Mouse (Mus musculus): ENCODE measurements around the gene Ptprm. TPM values are rescaled to one million over a fixed set of nuclear protein-coding genes. Genes with fewer than 3 reads are reported as not detected.

Gene Ptprm
- polyA plus RNA-seq, 1 experiment, result 28.1 TPM

DNA sequence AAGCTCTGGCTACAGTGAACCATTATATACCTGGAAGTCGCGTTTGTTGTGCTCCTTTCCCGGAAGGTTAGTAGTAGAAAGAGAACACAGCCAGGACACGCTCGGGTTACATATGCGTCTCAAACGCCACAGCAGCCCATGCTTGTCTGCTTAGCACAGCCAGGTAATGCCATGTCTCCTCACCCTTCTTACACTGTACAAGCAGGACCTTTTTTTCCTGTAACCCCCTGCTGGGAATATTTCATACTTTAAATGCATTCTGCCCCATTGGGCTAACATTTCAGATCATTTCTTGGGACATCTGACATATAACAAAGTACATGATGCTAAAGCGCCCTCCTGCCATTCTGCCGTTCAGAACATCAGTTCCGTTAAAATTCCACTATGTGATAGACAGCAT is 540.9 kb downstream of the Ptprm start:
- Histone ChIP-seq H3K4me1 (ENCODE audit: control insufficient read depth, insufficient read depth, low read length) (no peaks in the 10 kb centered on the region), H3K4me3 (ENCODE audit: insufficient read depth, low read length) (no peak overlapping the region)
- no peak for TF ChIP-seq CTCF (IDR thresholded peaks at IDR 0.05; ENCODE audit: borderline replicate concordance, insufficient read depth, low read length)
- TF ChIP-seq POLR2A (IDR thresholded peaks at IDR 0.05; ENCODE audit: low read depth, low read length), result no peak

DNA sequence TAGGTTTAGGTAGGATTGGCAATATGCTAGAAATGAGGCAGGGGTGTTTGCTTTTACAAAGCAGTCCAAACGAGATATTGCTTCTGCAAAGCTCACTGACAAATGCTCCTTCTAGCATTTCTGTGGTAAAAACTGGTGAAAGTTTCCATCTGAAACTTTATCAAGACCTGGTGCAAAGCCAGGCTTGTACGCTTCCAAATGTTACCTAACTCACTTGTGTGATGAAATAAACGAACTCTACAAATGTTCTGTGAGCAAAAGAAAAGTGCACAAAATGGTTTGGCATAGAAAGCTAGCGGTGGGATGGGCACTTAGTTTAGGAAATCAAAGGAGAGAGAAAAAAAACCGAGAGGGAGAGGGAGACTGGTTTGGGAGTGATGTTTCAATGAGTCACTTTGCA is 544.5 kb downstream of the Ptprm start:
- TF ChIP-seq POLR2A (IDR thresholded peaks at IDR 0.05; ENCODE audit: low read depth, low read length), result no peak
- TF ChIP-seq CTCF (IDR thresholded peaks at IDR 0.05; ENCODE audit: borderline replicate concordance, insufficient read depth, low read length), result no peak
- H3K27ac ChIP-seq (ENCODE audit: insufficient read depth, low read length), result no peak overlapping the region
- no peak overlapping the region for H3K4me3 ChIP-seq (ENCODE audit: insufficient read depth, low read length)
- H3K4me1 ChIP-seq (ENCODE audit: control insufficient read depth, insufficient read depth, low read length), result no peaks in the 10 kb centered on the region

More for the DNA sequence above, 540.9 kb downstream of the Ptprm start:
- no peak overlapping the region for H3K27ac ChIP-seq (ENCODE audit: insufficient read depth, low read length)

DNA sequence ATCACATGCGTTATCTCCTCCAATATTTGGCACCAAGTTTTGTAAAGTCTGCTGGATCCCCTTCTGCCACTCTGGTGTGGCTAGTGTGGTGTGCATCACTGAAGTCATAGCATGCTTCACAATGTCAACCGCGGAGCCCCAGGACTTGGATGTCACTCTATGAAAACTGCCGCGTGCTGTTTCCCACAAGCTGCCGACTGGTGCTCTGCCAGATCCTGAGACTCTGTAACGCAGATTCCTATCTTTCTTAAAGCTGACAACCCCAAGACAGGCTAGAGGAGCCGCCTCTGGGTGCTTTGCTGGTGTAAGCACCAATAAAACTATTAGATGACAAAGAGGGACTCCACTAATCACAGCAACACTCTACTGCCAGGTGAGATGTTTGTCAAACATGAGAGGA is 546.1 kb downstream of the Ptprm start:
- Histone ChIP-seq H3K27ac (ENCODE audit: insufficient read depth, low read length) (no peak overlapping the region), H3K4me1 (ENCODE audit: control insufficient read depth, insufficient read depth, low read length) (no peaks in the 10 kb centered on the region), H3K4me3 (ENCODE audit: insufficient read depth, low read length) (no peak overlapping the region)
- TF ChIP-seq POLR2A (IDR thresholded peaks at IDR 0.05; ENCODE audit: low read depth, low read length) (no peak), CTCF (IDR thresholded peaks at IDR 0.05; ENCODE audit: borderline replicate concordance, insufficient read depth, low read length) (no peak)

DNA sequence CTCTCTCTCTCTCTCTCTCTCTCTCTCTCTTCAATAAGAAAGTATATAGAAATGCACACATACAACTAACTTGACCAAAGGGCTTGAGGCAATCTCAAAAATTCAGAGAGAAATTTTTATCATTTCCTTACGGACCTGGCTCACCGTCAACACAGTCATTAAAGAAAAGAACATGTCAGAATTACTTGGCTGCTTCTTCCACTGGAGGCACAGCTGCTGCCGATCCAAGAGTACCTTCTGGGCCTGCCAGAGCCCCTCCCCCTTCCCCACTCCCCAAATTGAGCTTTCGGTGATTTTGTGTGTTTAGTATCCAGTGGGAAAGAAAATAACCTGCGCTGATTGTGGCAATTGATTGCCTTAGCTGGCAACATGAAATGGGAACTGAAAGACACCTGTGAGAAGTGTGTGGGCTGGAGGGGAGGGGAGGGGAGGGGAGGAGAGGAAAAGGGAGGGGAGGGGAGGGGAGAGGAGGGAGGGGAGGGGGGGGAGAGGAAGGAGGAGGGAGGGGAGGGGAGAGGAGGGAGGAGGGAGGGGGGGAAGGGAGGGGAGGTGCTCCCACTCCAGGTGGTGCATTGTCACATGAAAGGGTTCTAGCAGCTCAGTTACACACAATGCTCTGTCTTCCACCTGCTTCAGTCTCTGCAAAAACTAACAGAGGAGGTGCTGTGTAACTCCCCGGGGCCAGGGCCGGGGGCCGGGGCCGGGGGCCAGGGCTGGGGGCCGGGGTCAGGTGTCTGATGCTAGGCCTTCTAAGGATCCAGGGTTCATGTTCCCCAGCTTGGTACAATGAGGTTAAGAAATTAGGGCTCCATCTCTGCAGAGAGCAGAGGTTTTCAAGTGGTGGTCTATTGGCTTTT is 552.2 kb downstream of the Ptprm start:
- TF ChIP-seq POLR2A (IDR thresholded peaks at IDR 0.05; ENCODE audit: low read depth, low read length), result no peak
- no peak for TF ChIP-seq CTCF (IDR thresholded peaks at IDR 0.05; ENCODE audit: borderline replicate concordance, insufficient read depth, low read length)
- H3K27ac ChIP-seq (ENCODE audit: insufficient read depth, low read length), result no peak overlapping the region
- H3K4me1 ChIP-seq (ENCODE audit: control insufficient read depth, insufficient read depth, low read length), result no peaks in the 10 kb centered on the region
- no peak overlapping the region for H3K4me3 ChIP-seq (ENCODE audit: insufficient read depth, low read length)

DNA sequence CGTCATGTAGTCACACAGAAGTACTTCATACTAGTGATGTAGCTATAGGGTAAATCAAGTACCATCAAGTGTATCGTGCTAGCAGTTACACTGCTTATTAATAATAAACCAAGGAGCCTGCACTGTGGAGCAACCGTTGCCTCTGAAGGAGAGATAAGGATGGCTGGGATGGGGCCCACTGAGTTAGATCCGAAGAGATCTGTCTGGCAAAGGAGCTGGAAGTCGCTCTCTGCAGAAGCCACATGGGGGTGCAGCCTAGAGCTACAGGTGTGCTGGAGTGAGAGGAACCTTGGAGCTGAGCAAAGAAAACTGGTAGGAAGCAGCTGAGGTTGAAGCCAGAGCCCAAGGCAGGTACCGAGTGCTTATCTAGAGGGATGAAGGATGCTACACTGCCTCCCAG is 554.0 kb downstream of the Ptprm start:
- Histone ChIP-seq H3K4me1 (ENCODE audit: control insufficient read depth, insufficient read depth, low read length) (no peaks in the 10 kb centered on the region), H3K27ac (ENCODE audit: insufficient read depth, low read length) (no peak overlapping the region), H3K4me3 (ENCODE audit: insufficient read depth, low read length) (no peak overlapping the region)
- TF ChIP-seq POLR2A (IDR thresholded peaks at IDR 0.05; ENCODE audit: low read depth, low read length) (no peak), CTCF (IDR thresholded peaks at IDR 0.05; ENCODE audit: borderline replicate concordance, insufficient read depth, low read length) (no peak)

DNA sequence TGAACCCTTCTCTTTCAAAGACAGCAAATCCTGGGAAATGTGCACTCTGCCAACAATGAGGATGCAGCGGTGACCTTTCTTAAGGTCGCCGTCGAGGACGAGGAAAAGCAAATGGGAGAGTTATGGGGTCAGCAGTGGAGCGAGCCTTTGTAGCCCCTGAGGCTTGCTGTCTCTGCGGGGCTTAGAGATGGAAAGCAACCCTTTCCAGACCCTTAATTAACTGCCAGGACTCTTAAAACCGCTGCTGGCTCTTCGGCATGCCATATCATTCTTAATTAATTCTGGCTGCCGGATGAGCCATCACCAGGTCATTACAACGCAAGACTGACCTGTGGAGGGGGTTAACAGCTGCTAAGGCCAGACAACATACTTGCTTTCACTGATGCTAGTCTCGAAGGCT is 568.1 kb downstream of the Ptprm start:
- Histone ChIP-seq H3K27ac (ENCODE audit: insufficient read depth, low read length) (no peak overlapping the region), H3K4me3 (ENCODE audit: insufficient read depth, low read length) (no peak overlapping the region), H3K4me1 (ENCODE audit: control insufficient read depth, insufficient read depth, low read length) (no peaks in the 10 kb centered on the region)
- TF ChIP-seq CTCF (IDR thresholded peaks at IDR 0.05; ENCODE audit: borderline replicate concordance, insufficient read depth, low read length) (no peak), POLR2A (IDR thresholded peaks at IDR 0.05; ENCODE audit: low read depth, low read length) (no peak)

DNA sequence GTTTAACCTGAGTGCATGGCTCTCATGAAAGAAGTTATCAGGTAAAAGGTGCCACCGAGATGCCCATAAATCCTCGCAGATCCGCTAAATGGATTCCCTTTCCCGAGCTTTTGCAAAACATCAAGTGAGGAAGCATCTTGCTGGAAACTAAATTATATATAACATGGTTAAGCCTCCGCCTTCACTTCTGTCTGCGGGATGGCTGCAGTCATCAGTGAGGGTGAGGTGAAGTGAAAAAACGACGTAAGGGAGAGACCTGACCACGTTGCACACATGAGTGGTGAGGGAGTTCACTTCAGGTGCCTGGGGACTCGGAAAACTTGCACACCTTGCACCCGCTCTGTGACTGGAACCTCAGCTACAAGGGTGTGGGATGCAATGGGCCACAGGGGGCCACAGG is 568.7 kb downstream of the Ptprm start:
- TF ChIP-seq CTCF (IDR thresholded peaks at IDR 0.05; ENCODE audit: borderline replicate concordance, insufficient read depth, low read length) (no peak), POLR2A (IDR thresholded peaks at IDR 0.05; ENCODE audit: low read depth, low read length) (no peak)
- Histone ChIP-seq H3K4me3 (ENCODE audit: insufficient read depth, low read length) (no peak overlapping the region), H3K27ac (ENCODE audit: insufficient read depth, low read length) (no peak overlapping the region), H3K4me1 (ENCODE audit: control insufficient read depth, insufficient read depth, low read length) (no peaks in the 10 kb centered on the region)

DNA sequence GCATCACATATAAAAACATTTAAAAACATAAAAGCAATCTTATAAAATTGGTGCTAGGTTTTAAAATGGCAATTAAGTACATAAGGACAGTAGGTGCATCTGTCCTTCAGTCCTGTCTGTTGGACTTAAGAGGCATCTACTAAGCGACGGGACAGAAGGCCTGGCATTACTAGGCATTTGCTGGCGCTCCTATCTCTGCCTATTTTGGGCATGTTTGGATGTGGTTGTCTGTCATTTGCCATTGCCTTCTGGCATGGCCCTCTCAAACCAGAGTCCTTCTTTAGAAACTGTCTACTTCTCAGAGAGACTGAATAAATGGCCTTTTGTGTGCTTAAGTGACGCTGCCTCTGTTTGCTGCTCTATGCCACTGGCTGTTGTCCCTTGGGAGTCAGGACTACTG is 570.7 kb downstream of the Ptprm start:
- H3K4me3 ChIP-seq (ENCODE audit: insufficient read depth, low read length), result no peak overlapping the region
- TF ChIP-seq POLR2A (IDR thresholded peaks at IDR 0.05; ENCODE audit: low read depth, low read length), result no peak
- no peak for TF ChIP-seq CTCF (IDR thresholded peaks at IDR 0.05; ENCODE audit: borderline replicate concordance, insufficient read depth, low read length)
- H3K4me1 ChIP-seq (ENCODE audit: control insufficient read depth, insufficient read depth, low read length), result no peaks in the 10 kb centered on the region
- H3K27ac ChIP-seq (ENCODE audit: insufficient read depth, low read length), result no peak overlapping the region

DNA sequence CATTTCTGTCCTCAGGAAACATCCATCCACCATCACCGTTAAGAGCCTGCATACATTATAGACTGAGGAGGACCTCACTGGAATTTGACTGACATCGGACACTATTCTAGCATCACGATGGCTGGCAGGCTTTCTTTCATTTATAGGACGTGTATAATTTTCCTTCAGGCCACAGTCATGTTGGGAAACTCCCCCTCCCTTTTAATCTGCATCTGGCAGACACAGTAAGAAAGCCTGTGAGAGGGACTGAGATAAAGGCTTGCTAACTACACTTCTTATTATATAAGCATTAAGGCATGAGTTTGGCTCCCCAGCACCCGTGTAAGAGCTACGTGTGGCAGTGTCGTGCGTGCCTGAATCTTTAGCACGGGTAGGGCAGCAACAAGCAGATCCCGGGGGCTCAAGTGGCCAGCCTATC is 571.2 kb downstream of the Ptprm start:
- Histone ChIP-seq H3K4me1 (ENCODE audit: control insufficient read depth, insufficient read depth, low read length) (no peaks in the 10 kb centered on the region), H3K4me3 (ENCODE audit: insufficient read depth, low read length) (no peak overlapping the region), H3K27ac (ENCODE audit: insufficient read depth, low read length) (no peak overlapping the region)
- TF ChIP-seq POLR2A (IDR thresholded peaks at IDR 0.05; ENCODE audit: low read depth, low read length), result no peak
- TF ChIP-seq CTCF (IDR thresholded peaks at IDR 0.05; ENCODE audit: borderline replicate concordance, insufficient read depth, low read length), result no peak

DNA sequence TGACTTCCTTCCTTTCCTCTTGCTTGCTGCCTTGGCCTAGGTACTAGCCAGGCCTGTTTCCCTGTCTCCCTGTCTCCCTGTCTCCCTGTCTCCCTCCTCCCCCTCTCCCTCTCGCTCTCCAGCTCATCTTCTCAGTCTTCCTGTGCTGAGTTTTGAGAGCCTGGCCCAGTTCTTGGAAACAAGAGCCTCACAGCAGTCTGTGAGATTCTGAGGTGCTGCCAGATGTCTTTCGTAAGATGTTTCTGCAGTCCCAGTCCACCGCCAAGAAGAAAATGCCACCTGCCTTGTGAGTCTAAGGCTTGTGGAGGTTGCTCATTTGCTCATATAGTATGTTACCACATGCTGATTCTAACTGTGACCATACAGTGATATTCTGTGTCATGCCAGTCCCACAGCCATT is 572.3 kb downstream of the Ptprm start:
- TF ChIP-seq POLR2A (IDR thresholded peaks at IDR 0.05; ENCODE audit: low read depth, low read length) (no peak), CTCF (IDR thresholded peaks at IDR 0.05; ENCODE audit: borderline replicate concordance, insufficient read depth, low read length) (no peak)
- Histone ChIP-seq H3K4me3 (ENCODE audit: insufficient read depth, low read length) (no peak overlapping the region), H3K27ac (ENCODE audit: insufficient read depth, low read length) (no peak overlapping the region), H3K4me1 (ENCODE audit: control insufficient read depth, insufficient read depth, low read length) (no peaks in the 10 kb centered on the region)

All from embryonic fibroblast, embryonic 13.5 days (primary cell).